Mouse (Mus musculus): ENCODE measurements around the gene 1810049J17Rik.
A peak's percentile ranks its signal among the peaks of the same experiment; 100 is the strongest.
"Not testable (repeated sequence)": the region's sequence is repeated elsewhere in the genome, so short reads cannot be mapped to it uniquely, and the experiment has no call there.

The 1810049J17Rik gene

GRCm38 (mm10) chr15:12321788-12322621 lies at the start of gene 1810049J17Rik:
Gene 1810049J17Rik, minus strand, starts transcription at chr15:12321899.
- DNase-seq (ENCODE audit: low read depth in 1 of 2, low spot score in 2 of 2), result peak in 1 of 2 experiments; percentile 4

DNA sequence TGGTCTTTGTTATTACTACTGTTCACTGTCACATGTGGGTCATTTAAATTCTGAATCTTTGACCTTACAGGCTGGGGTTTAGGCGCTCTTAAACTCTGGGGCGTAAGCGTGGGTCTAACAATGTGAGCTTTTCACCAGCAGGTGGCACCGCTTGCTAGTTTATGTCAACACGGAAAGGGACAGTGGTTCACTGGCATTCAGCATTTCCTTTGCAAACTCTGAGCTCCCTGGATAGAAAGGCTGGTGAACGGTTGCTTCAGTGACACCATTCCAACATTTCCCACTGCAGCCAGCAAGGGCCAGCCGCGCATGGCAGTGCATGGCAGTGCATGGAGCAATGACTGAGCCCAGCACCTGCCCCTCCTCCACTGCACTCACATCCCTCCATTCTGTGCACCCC lies 49.5 kb upstream of the 1810049J17Rik start:
- peak in 1 of 2 experiments; percentile 41 for DNase-seq (ENCODE audit: low read depth in 1 of 2, low spot score in 2 of 2)

- DNase-seq (ENCODE audit: low read depth in 1 of 2, low spot score in 2 of 2), result no peak
These were observed 48.4 kb upstream of the 1810049J17Rik start for GRCm38 (mm10) chr15:12370096-12370495.

DNA sequence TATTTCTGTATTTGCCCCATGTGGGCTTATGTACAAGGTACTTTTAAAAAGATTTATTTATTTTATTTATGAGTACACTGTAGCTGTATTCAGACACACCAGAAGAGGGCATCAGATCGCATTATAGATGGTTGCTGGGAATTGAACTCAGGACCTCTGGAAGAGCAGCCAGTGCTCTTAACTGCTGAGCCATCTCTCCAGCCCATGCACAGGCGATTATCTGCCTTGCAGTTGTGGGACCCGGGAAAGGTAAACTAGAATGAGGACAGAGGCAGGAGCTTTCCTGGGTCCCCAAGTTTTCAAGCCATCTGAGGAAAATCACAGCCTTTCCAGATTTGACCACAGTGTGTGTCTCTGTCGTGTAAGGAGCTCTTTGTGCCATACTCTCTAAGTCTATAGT lies 47.2 kb upstream of the 1810049J17Rik start:
- no peak for DNase-seq (ENCODE audit: low read depth in 1 of 2, low spot score in 2 of 2)

GRCm38 (mm10) chr15:12368357-12368756 lies 46.7 kb upstream of the 1810049J17Rik start:
- no peak for DNase-seq (ENCODE audit: low read depth in 1 of 2, low spot score in 2 of 2)

- DNase-seq (ENCODE audit: low read depth in 1 of 2, low spot score in 2 of 2), result no peak
These were observed 45.8 kb upstream of the 1810049J17Rik start for GRCm38 (mm10) chr15:12367306-12368080.

DNA sequence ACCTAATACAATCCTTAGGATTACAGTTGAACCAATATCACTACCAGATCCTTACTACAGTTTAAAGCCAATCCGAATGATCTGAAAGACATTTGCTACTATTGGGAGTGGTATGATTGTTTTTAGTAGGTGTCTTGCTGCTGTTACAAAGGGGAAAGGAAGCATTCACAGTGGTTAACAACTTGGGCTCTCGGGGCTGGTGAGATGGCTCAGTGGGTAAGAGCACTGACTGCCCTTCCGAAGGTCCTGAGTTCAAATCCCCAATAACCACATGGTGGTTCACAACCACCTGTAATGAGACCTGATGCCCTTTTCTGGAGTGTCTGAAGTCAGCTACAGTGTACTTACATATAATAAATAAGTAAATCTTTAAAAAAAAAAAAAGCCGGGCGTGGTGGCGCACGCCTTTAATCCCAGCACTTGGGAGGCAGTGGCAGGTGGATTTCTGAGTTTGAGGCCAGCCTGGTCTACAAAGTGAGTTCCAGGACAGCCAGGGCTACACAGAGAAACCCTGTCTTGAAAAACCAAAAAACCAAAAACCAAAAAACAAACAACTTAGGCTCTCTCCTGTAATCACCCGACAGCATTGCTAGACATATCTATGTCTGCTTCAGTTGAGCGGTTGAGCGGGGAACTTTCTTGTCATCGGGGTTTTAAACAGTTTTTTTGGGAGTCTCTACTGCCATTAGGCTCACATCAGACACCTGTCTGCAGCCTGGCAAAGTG lies 45.0 kb upstream of the 1810049J17Rik start:
- not testable (repeated sequence) for DNase-seq (ENCODE audit: low read depth in 1 of 2, low spot score in 2 of 2)

DNA sequence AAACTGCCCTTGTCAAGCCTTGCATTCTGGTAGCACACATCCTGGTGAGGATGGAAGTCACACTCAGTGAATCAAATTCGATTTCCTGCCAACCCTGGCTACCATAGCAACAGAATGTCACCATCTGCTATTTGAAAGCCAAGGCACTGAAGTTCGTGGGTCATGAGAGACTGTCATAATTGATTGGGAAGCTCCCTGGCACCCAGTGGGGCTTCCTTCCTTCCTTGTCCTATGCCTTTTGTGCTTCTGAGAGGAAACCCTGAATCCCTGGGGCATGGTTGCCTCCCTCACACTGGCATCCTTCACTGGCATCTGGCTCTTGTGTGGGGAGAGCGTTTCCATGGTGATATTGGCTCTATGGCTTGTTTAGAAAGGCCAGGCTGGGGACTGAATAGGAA lies 44.4 kb upstream of the 1810049J17Rik start:
- DNase-seq (ENCODE audit: low read depth in 1 of 2, low spot score in 2 of 2), result no peak

GRCm38 (mm10) chr15:12365416-12366071 lies 43.8 kb upstream of the 1810049J17Rik start:
- no peak for DNase-seq (ENCODE audit: low read depth in 1 of 2, low spot score in 2 of 2)

DNA sequence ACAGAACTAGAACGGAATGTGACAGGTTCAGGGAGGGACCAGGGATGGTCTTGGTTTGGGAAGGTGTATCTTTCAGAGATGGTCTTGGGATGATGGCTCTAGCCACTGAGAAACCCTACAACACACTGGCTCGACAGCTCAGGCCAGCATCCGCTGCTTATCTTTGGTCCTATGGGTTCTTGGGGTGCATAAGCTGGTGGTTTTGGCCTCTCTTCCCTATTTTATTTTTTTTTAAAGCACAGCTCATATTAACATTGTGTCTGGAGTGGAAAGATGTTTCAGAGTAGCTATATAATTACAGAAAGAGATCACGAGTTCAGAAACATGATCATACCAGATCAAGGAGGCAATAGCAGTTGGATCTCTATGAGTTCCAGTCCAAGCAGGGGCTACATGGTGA lies 42.4 kb upstream of the 1810049J17Rik start:
- DNase-seq (ENCODE audit: low read depth in 1 of 2, low spot score in 2 of 2), result no peak

DNA sequence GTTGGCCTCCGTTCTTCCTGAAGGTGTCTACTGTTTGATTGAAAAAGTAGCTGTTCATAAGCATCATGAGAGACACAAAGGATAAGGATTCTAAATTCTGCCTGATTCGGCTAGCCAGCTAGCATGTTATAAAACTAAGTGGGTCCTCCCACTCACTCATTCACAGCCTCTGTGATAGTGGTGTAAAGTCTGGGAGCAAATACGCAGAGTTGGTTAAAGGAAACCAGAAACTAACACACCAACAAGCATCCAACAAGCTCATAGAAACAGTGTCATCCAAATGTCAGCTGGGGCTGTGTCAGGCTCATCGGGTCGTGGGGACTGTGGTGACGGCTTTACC lies 41.0 kb upstream of the 1810049J17Rik start:
- DNase-seq (ENCODE audit: low read depth in 1 of 2, low spot score in 2 of 2), result no peak

- DNase-seq (ENCODE audit: low read depth in 1 of 2, low spot score in 2 of 2), result no peak
These were observed 40.5 kb upstream of the 1810049J17Rik start for GRCm38 (mm10) chr15:12362001-12362700.

GRCm38 (mm10) chr15:12360519-12361212 lies 39.0 kb upstream of the 1810049J17Rik start:
- DNase-seq (ENCODE audit: low read depth in 1 of 2, low spot score in 2 of 2), result no peak

DNA sequence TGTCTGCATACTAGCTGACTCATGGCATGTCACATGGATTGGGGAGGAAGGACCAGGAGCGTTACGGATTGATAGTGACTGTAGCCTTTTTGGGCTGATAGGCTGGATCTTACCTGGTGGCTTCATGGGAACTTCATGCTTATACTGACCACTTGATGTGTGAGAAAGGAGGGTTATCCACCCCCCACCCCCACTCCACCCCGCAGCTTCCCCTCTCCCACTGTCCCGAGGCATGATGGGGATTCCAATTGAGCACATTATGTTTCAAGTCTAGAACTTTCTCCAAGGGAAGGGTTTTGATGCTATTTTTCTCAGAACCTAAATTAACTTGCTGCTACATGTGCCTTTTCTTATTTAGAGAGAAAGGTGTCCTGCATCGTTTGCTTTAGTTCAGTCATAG lies 36.7 kb upstream of the 1810049J17Rik start:
- DNase-seq (ENCODE audit: low read depth in 1 of 2, low spot score in 2 of 2), result no peak

DNA sequence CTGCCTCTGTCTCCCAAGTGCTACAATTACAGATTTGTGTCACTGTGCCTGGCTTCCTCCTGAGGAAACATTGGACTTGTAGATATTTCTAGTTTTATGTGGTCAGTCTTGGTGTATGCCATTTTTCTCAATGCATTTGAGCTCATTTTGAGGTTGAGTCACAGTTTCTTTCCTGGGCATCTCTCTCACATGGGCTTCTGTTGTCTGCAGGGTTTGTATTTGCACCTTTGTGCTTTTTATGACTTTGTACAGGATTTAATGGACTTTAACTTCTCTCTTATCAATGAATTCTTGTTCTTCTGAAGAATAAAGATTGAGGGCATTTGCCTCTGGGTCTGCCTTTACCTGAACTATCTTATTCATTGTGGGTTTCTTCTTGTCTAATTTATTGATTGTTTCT lies 35.8 kb upstream of the 1810049J17Rik start:
- no peak for DNase-seq (ENCODE audit: low read depth in 1 of 2, low spot score in 2 of 2)

GRCm38 (mm10) chr15:12355907-12356306 lies 34.2 kb upstream of the 1810049J17Rik start:
- no peak for DNase-seq (ENCODE audit: low read depth in 1 of 2, low spot score in 2 of 2)

GRCm38 (mm10) chr15:12355261-12355660 lies 33.6 kb upstream of the 1810049J17Rik start:
- no peak for DNase-seq (ENCODE audit: low read depth in 1 of 2, low spot score in 2 of 2)

GRCm38 (mm10) chr15:12354281-12354810 lies 32.6 kb upstream of the 1810049J17Rik start:
- no peak for DNase-seq (ENCODE audit: low read depth in 1 of 2, low spot score in 2 of 2)

GRCm38 (mm10) chr15:12351470-12351869 lies 29.8 kb upstream of the 1810049J17Rik start:
- DNase-seq (ENCODE audit: low read depth in 1 of 2, low spot score in 2 of 2), result no peak

GRCm38 (mm10) chr15:12349840-12350239 lies 28.1 kb upstream of the 1810049J17Rik start:
- DNase-seq (ENCODE audit: low read depth in 1 of 2, low spot score in 2 of 2), result no peak

Data from monocyte, adult 2 months (primary cell).